Mouse (Mus musculus): Measurements from ENCODE around the gene Ube2e2. TPM values are rescaled to one million over a fixed set of nuclear protein-coding genes. Genes with fewer than 3 reads are reported as not detected.

The Ube2e2 gene
- total and polyA plus RNA-seq, 2 experiments = 25.2 to 84.8 TPM

DNA sequence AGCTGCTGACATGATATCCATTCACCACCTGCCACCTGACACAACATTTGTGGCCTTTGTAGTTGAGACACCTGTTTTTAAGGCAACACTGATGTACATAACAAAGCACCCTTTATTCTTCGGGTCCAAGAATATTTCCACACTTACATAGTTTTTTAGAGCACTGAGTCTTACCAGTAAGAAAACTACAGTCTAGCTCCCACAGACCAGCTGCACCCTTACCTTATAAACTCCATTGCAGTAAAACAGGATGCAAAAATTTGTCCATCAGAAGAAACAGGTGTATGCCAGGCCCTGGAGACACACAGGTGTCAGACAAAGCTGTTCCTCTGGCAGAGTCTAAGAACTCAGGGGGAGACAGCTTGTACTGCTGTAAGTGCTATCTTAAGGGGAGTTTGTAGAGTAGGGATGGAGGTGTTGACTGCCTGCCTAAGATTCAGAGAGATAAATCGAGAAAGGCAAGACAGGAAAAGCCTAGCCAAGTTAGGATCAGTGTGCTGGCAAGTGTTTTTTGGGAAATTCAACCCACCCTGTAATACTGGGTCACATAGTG is 244.9 kb downstream of the Ube2e2 start:
- H3K9ac ChIP-seq (ENCODE audit: low read depth, low read length) = no peak overlapping the region
- no peaks in the 10 kb centered on the region for H3K36me3 ChIP-seq (ENCODE audit: control insufficient read depth, insufficient read depth, low read length)
- H3K4me3 ChIP-seq (ENCODE audit: insufficient read depth, low read depth, low read length) = no peak overlapping the region
- H3K79me2 ChIP-seq (ENCODE audit: control insufficient read depth, insufficient read depth, low read length) = peaks cover 3% of the 10 kb centered on the region; the same call in 1 of the 2 replicates
- DNase-seq (ENCODE audit: extremely low read depth, low read depth, low spot score) = no peak
- H3K27ac ChIP-seq (replicated peaks; ENCODE audit: insufficient read depth, low read depth, low read length) = no peak overlapping the region
- no peaks in the 10 kb centered on the region for H3K27me3 ChIP-seq (ENCODE audit: control insufficient read depth, insufficient read depth, low read length)
- no peaks in the 10 kb centered on the region for H3K4me1 ChIP-seq (ENCODE audit: control insufficient read depth, insufficient read depth, low read length)
- WGBS = 85% methylated on average over 2 of the region's 2 CpGs
- TF ChIP-seq POLR2A (IDR thresholded peaks at IDR 0.05; ENCODE audit: extremely low read depth, insufficient read depth, low read length) = no peak
- no peak for TF ChIP-seq CTCF (IDR thresholded peaks at IDR 0.05; ENCODE audit: low read depth, low read length)

GRCm38 (mm10) chr14:18641656-18642055 is 252.4 kb downstream of the Ube2e2 start:
- H3K9ac ChIP-seq (ENCODE audit: low read depth, low read length) = no peak overlapping the region
- 50% methylated on average over 4 of the region's 4 CpGs for WGBS
- TF ChIP-seq CTCF (IDR thresholded peaks at IDR 0.05; ENCODE audit: low read depth, low read length) (no peak), POLR2A (IDR thresholded peaks at IDR 0.05; ENCODE audit: extremely low read depth, insufficient read depth, low read length) (no peak)

DNA sequence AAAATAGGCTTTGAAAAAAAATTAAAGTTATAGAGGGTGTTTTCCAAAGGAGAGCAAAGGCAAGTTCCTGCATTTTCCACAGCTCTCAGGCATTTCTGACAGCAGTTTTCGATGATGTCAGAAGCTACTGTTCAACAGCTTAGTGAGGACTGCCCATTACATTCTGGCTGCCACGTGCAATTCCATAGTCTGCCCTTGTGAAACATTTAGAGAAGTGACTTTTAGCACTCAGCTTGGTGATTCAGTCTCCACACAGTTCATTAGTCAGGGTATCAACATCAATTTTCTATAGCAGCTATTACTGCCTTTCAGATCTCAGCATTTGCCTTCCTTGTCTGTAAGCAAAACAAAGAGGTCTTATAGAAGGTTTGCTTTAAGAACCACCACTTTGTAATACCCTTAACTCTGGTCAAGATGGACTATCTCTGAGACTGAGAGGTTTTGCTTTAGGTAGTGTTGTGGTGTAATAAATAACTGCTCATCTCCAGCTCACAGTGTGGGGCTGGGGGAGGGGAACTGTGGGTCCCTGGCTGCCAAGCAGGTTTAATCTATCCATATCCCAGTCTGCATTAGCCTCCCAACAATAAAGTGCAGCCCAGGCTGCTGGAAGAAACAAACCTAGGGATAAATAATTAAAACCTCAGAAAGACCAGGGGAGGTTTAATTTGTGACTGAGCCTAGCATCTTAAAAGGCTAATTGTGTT is 255.2 kb downstream of the Ube2e2 start:
- no peaks in the 10 kb centered on the region for H3K36me3 ChIP-seq (ENCODE audit: control insufficient read depth, insufficient read depth, low read length)
- H3K27ac ChIP-seq (replicated peaks; ENCODE audit: insufficient read depth, low read depth, low read length) = no peak overlapping the region
- 52% methylated on average over 2 of the region's 2 CpGs for WGBS
- H3K27me3 ChIP-seq (ENCODE audit: control insufficient read depth, insufficient read depth, low read length) = no peaks in the 10 kb centered on the region
- H3K4me3 ChIP-seq (ENCODE audit: insufficient read depth, low read depth, low read length) = no peak overlapping the region
- no peak for DNase-seq (ENCODE audit: extremely low read depth, low read depth, low spot score)
- H3K9ac ChIP-seq (ENCODE audit: low read depth, low read length) = no peak overlapping the region
- no peaks in the 10 kb centered on the region; the same call in 1 of the 2 replicates for H3K79me2 ChIP-seq (ENCODE audit: control insufficient read depth, insufficient read depth, low read length)
- no peak for TF ChIP-seq CTCF (IDR thresholded peaks at IDR 0.05; ENCODE audit: low read depth, low read length)
- no peak for TF ChIP-seq POLR2A (IDR thresholded peaks at IDR 0.05; ENCODE audit: extremely low read depth, insufficient read depth, low read length)
- 0 out of 2 replicates have a peak, but pooled peaks cover 3% of the 10 kb centered on the region for H3K4me1 ChIP-seq (ENCODE audit: control insufficient read depth, insufficient read depth, low read length)

More at GRCm38 (mm10) chr14:18641656-18642055, 252.4 kb downstream of the Ube2e2 start:
- Histone ChIP-seq H3K4me1 (ENCODE audit: control insufficient read depth, insufficient read depth, low read length) (0 out of 2 replicates have a peak, but pooled peaks cover 3% of the 10 kb centered on the region), H3K36me3 (ENCODE audit: control insufficient read depth, insufficient read depth, low read length) (no peaks in the 10 kb centered on the region), H3K27me3 (ENCODE audit: control insufficient read depth, insufficient read depth, low read length) (no peaks in the 10 kb centered on the region), H3K4me3 (ENCODE audit: insufficient read depth, low read depth, low read length) (no peak overlapping the region), H3K27ac (replicated peaks; ENCODE audit: insufficient read depth, low read depth, low read length) (no peak overlapping the region), H3K79me2 (ENCODE audit: control insufficient read depth, insufficient read depth, low read length) (no peaks in the 10 kb centered on the region; the same call in 1 of the 2 replicates)
- peak; percentile 58 for DNase-seq (ENCODE audit: extremely low read depth, low read depth, low spot score)

GRCm38 (mm10) chr14:18637739-18638138 is 256.3 kb downstream of the Ube2e2 start:
- 0 out of 2 replicates have a peak, but pooled peaks cover 3% of the 10 kb centered on the region for H3K4me1 ChIP-seq (ENCODE audit: control insufficient read depth, insufficient read depth, low read length)
- DNase-seq (ENCODE audit: extremely low read depth, low read depth, low spot score) = no peak
- no peak overlapping the region for H3K4me3 ChIP-seq (ENCODE audit: insufficient read depth, low read depth, low read length)
- H3K27me3 ChIP-seq (ENCODE audit: control insufficient read depth, insufficient read depth, low read length) = no peaks in the 10 kb centered on the region
- no peaks in the 10 kb centered on the region for H3K36me3 ChIP-seq (ENCODE audit: control insufficient read depth, insufficient read depth, low read length)
- WGBS = 93% methylated on average over 1 of the region's 1 CpGs
- TF ChIP-seq CTCF (IDR thresholded peaks at IDR 0.05; ENCODE audit: low read depth, low read length) (no peak), POLR2A (IDR thresholded peaks at IDR 0.05; ENCODE audit: extremely low read depth, insufficient read depth, low read length) (no peak)
- H3K27ac ChIP-seq (replicated peaks; ENCODE audit: insufficient read depth, low read depth, low read length) = no peak overlapping the region
- H3K9ac ChIP-seq (ENCODE audit: low read depth, low read length) = no peak overlapping the region
- no peaks in the 10 kb centered on the region; the same call in 1 of the 2 replicates for H3K79me2 ChIP-seq (ENCODE audit: control insufficient read depth, insufficient read depth, low read length)

- no peaks in the 10 kb centered on the region for H3K27me3 ChIP-seq (ENCODE audit: control insufficient read depth, insufficient read depth, low read length)
- no peaks in the 10 kb centered on the region for H3K36me3 ChIP-seq (ENCODE audit: control insufficient read depth, insufficient read depth, low read length)
- no peaks in the 10 kb centered on the region for H3K79me2 ChIP-seq (ENCODE audit: control insufficient read depth, insufficient read depth, low read length)
- no peak overlapping the region for H3K4me3 ChIP-seq (ENCODE audit: insufficient read depth, low read depth, low read length)
- H3K4me1 ChIP-seq (ENCODE audit: control insufficient read depth, insufficient read depth, low read length) = no peaks in the 10 kb centered on the region
- no peak overlapping the region for H3K9ac ChIP-seq (ENCODE audit: low read depth, low read length)
- no peak for TF ChIP-seq POLR2A (IDR thresholded peaks at IDR 0.05; ENCODE audit: extremely low read depth, insufficient read depth, low read length)
- DNase-seq (ENCODE audit: extremely low read depth, low read depth, low spot score) = no peak
- WGBS = 71% methylated on average over 1 of the region's 1 CpGs
- no peak overlapping the region for H3K27ac ChIP-seq (replicated peaks; ENCODE audit: insufficient read depth, low read depth, low read length)
Observed at GRCm38 (mm10) chr14:18628170-18628569, 265.9 kb downstream of the Ube2e2 start.

DNA sequence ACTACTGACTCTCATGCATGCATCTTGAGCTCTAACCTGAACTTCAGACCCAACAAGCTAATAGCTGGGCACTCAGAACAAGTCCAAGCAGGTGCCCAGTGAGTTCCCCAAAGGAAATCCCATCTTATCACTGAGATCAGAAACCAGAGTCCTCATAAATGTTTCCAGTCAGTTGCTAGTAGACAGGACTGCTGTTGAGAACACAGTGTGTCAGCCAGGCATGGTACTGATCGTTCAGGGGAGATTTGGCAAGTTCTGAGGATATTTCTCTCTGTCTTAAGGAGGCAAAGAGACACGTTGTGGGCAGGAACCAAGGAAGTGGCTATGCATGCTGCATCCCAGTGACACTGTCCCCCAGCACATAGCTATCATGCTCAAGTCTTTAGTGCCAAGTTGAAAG is 275.5 kb downstream of the Ube2e2 start:
- Histone ChIP-seq H3K4me3 (ENCODE audit: insufficient read depth, low read depth, low read length) (no peak overlapping the region), H3K9ac (ENCODE audit: low read depth, low read length) (no peak overlapping the region), H3K27ac (replicated peaks; ENCODE audit: insufficient read depth, low read depth, low read length) (no peak overlapping the region), H3K36me3 (ENCODE audit: control insufficient read depth, insufficient read depth, low read length) (no peaks in the 10 kb centered on the region), H3K27me3 (ENCODE audit: control insufficient read depth, insufficient read depth, low read length) (no peaks in the 10 kb centered on the region), H3K4me1 (ENCODE audit: control insufficient read depth, insufficient read depth, low read length) (no peaks in the 10 kb centered on the region), H3K79me2 (ENCODE audit: control insufficient read depth, insufficient read depth, low read length) (no peaks in the 10 kb centered on the region)
- no peak for TF ChIP-seq CTCF (IDR thresholded peaks at IDR 0.05; ENCODE audit: low read depth, low read length)
- TF ChIP-seq POLR2A (IDR thresholded peaks at IDR 0.05; ENCODE audit: extremely low read depth, insufficient read depth, low read length) = no peak
- WGBS = 65% methylated on average over 2 of the region's 2 CpGs
- no peak for DNase-seq (ENCODE audit: extremely low read depth, low read depth, low spot score)
